Mouse (Mus musculus) cortical plate, adult 2 months (tissue): ENCODE results near the gene Sdsl. TPM values are rescaled to one million over a fixed set of nuclear protein-coding genes. Genes with fewer than 3 reads are reported as not detected.

ENCODE experiments used
- H3K27ac ChIP-seq: fragments of 200-500 bp; 2 replicates; pipeline ENCODE4 v1.5.1; 2012; ENCODE audit warnings: low read length, control low read depth, inconsistent platforms; ENCODE audit not compliant: insufficient read depth
- H3K4me1 ChIP-seq: fragments of 200-500 bp; 2 replicates; pipeline ENCODE4 v1.6.1; 2011; ENCODE audit warnings: low read length; ENCODE audit not compliant: control insufficient read depth, insufficient read depth
- H3K4me3 ChIP-seq: fragments of 200-500 bp; 2 replicates; pipeline ENCODE4 v1.5.1; 2011; ENCODE audit warnings: mild to moderate bottlenecking, low read length, control low read depth; ENCODE audit not compliant: insufficient read depth
- CTCF ChIP-seq: fragments of 200-500 bp; IDR thresholded peaks from 2 replicates; pipeline ENCODE4 v1.5.1; 2011; ENCODE audit warnings: mild to moderate bottlenecking, control low read depth, low read length; ENCODE audit not compliant: insufficient read depth; ENCODE audit errors: extremely low read depth
- POLR2A ChIP-seq: fragments of 200-500 bp; IDR thresholded peaks from 2 replicates; pipeline ENCODE4 v1.6.1; 2011; ENCODE audit warnings: mild to moderate bottlenecking, low read length, control low read depth; ENCODE audit not compliant: insufficient read depth; ENCODE audit errors: extremely low read depth
- polyA plus RNA-seq: library from polyadenylated mRNA; depleted of rRNA; stranded (reverse); fragments of >200 nt; gene quantifications from 2 replicates; pipeline ENCODE4 v1.2.3, GENCODE M21; 2012

The Sdsl gene
- polyA plus RNA-seq, 1 experiment = 8.1 TPM

- Histone ChIP-seq H3K27ac (no peak overlapping the region), H3K4me1 (no peaks in the 10 kb centered on the region), H3K4me3 (no peak overlapping the region)
- TF ChIP-seq CTCF = no peak
- no peak for TF ChIP-seq POLR2A
These were observed 5.4 kb upstream of the Sdsl start for GRCm38 (mm10) chr5:120477993-120478392.

- TF ChIP-seq POLR2A = no peak
- TF ChIP-seq CTCF = no peak
- Histone ChIP-seq H3K4me1 (no peaks in the 10 kb centered on the region), H3K4me3 (no peak within 1 kb of the TSS), H3K27ac (no peak within 1 kb of the TSS)
These were observed 3.7 kb upstream of the Sdsl start, which contains the start of gene Sds for GRCm38 (mm10) chr5:120476296-120476695. Gene Sds (plus strand): TSS chr5:120476526.

GRCm38 (mm10) chr5:120475861-120476260 is 3.3 kb upstream of the Sdsl start:
- H3K4me3 ChIP-seq = no peak overlapping the region
- TF ChIP-seq POLR2A (no peak), CTCF (no peak)
- no peaks in the 10 kb centered on the region for H3K4me1 ChIP-seq
- H3K27ac ChIP-seq = no peak overlapping the region

GRCm38 (mm10) chr5:120473361-120473760 is 751 bp upstream of the Sdsl start:
- no peak overlapping the region for H3K27ac ChIP-seq
- no peaks in the 10 kb centered on the region for H3K4me1 ChIP-seq
- H3K4me3 ChIP-seq = no peak overlapping the region
- TF ChIP-seq POLR2A (no peak), CTCF (no peak)

- Histone ChIP-seq H3K4me1 (no peaks in the 10 kb centered on the region), H3K4me3 (no peak overlapping the region), H3K27ac (no peak overlapping the region)
- TF ChIP-seq CTCF (no peak), POLR2A (no peak)
These were observed 1.1 kb downstream of the Sdsl start for GRCm38 (mm10) chr5:120471538-120471937.

- no peak for TF ChIP-seq CTCF
- no peak for TF ChIP-seq POLR2A
- Histone ChIP-seq H3K27ac (no peak overlapping the region), H3K4me3 (no peak overlapping the region), H3K4me1 (no peaks in the 10 kb centered on the region)
These were observed 3.8 kb downstream of the Sdsl start for GRCm38 (mm10) chr5:120468830-120469229.

- Histone ChIP-seq H3K4me3 (no peak overlapping the region), H3K4me1 (no peaks in the 10 kb centered on the region), H3K27ac (no peak overlapping the region)
- no peak for TF ChIP-seq CTCF
- no peak for TF ChIP-seq POLR2A
These were observed 4.3 kb downstream of the Sdsl start for GRCm38 (mm10) chr5:120468336-120468735.

GRCm38 (mm10) chr5:120467026-120467425 is 5.6 kb downstream of the Sdsl start:
- TF ChIP-seq POLR2A (no peak), CTCF (no peak)
- Histone ChIP-seq H3K4me3 (peak overlapping the region; percentile 16; the same call in 1 of the 2 replicates), H3K4me1 (no peaks in the 10 kb centered on the region), H3K27ac (no peak overlapping the region)

- TF ChIP-seq CTCF (no peak), POLR2A (no peak)
- no peak overlapping the region for H3K27ac ChIP-seq
- H3K4me3 ChIP-seq = no peak overlapping the region
- H3K4me1 ChIP-seq = no peaks in the 10 kb centered on the region
These were observed 6.8 kb downstream of the Sdsl start for GRCm38 (mm10) chr5:120465860-120466259.

GRCm38 (mm10) chr5:120465062-120465461 is 7.5 kb downstream of the Sdsl start:
- Histone ChIP-seq H3K4me1 (no peaks in the 10 kb centered on the region), H3K4me3 (no peak overlapping the region), H3K27ac (no peak overlapping the region)
- TF ChIP-seq POLR2A (no peak), CTCF (peak; percentile 20; the same call in 1 of the 2 replicates)
